Mouse (Mus musculus) kidney, adult 18-20 months (tissue): ENCODE measurements around the gene Chchd3.

Source experiments
- DNase-seq: peaks from one replicate; pipeline ENCODE4 v3.0.0; 2021

The Chchd3 gene

GRCm38 (mm10) chr6:32795653-32796500 is 264.2 kb downstream of the Chchd3 start:
- no peak for DNase-seq

- no peak for DNase-seq
Measured at GRCm38 (mm10) chr6:32793575-32793974, 266.5 kb downstream of the Chchd3 start.

GRCm38 (mm10) chr6:32793163-32793562 is 266.9 kb downstream of the Chchd3 start:
- no peak for DNase-seq

GRCm38 (mm10) chr6:32790487-32790886 is 269.6 kb downstream of the Chchd3 start:
- no peak for DNase-seq

GRCm38 (mm10) chr6:32787399-32787798 is 272.7 kb downstream of the Chchd3 start:
- no peak for DNase-seq

GRCm38 (mm10) chr6:32786196-32786595 is 273.9 kb downstream of the Chchd3 start:
- no peak for DNase-seq

- no peak for DNase-seq
Measured at GRCm38 (mm10) chr6:32783102-32783501, 277.0 kb downstream of the Chchd3 start.

- DNase-seq = peak; percentile 40
Measured at GRCm38 (mm10) chr6:32780602-32781001, 279.5 kb downstream of the Chchd3 start.

GRCm38 (mm10) chr6:32776384-32776783 is 283.7 kb downstream of the Chchd3 start:
- no peak for DNase-seq

- no peak for DNase-seq
Measured at GRCm38 (mm10) chr6:32754524-32754923, 305.5 kb downstream of the Chchd3 start.

- no peak for DNase-seq
Measured at GRCm38 (mm10) chr6:32749821-32750220, 310.2 kb downstream of the Chchd3 start.

- DNase-seq = no peak
Measured at GRCm38 (mm10) chr6:32748777-32749176, 311.3 kb downstream of the Chchd3 start.

- DNase-seq = no peak
Measured at GRCm38 (mm10) chr6:32747333-32747732, 312.7 kb downstream of the Chchd3 start.
